ENCODE assay signal across 23 mouse cellular contexts in the genomic region with DNA sequence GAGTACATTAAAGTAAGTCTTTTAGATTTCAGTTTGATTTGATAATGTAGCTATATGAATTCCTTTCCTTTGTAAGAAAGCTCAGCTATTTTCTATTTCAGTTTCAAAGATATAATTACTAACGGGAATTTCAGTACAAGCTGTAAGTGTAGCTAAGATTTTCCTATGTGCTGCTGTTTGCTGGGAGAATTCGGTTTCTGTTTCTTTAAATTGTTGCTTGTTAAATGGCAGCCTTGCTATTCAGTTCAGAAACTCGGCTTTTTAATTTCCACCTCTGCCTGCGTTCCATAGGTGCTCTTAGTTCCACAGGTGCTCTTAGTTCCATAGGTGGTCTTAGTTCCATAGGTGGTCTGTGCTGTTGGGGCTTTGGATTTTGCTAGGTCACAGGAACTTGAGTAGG. TPM values are rescaled to one million over a fixed set of nuclear protein-coding genes. Genes with fewer than 3 reads are reported as not detected.
"Had no signal": no experiment of that assay in that cellular context is flagged by ENCODE, and none has a peak within 500 bp of the region (broad histone marks: within the 10 kb centered on the region; RNA-seq: fewer than 3 reads in every experiment).

No protein-coding gene starts in this region.

- H3K4me2 ChIP-seq: heart, embryonic 13.5 days; heart, embryonic 15.5 days; hindbrain, embryonic 14.5 days; kidney, embryonic 15.5 days; limb, embryonic 12.5 days; liver, embryonic 11.5 days; liver, embryonic 13.5 days had no signal

- DNase-seq: forebrain, postnatal 0 days; gastrocnemius, postnatal 14 days; gastrocnemius, postnatal 36 days; heart, adult 18-20 months; kidney, adult 11 months; kidney, adult 2 months; kidney, adult 9 months; kidney, postnatal 14 days; kidney, postnatal 36 days; liver; liver, embryonic 13.5 days had no signal

- H3K4me3 ChIP-seq: heart, embryonic 10.5 days; heart, embryonic 13.5 days; heart, embryonic 15.5 days; kidney, embryonic 15.5 days; left cerebral cortex, adult 2 months; limb, embryonic 10.5 days; limb, embryonic 12.5 days; liver, embryonic 13.5 days had no signal

- H3K27me3 ChIP-seq: heart, embryonic 13.5 days; heart, embryonic 15.5 days; kidney, embryonic 15.5 days; limb, embryonic 12.5 days; liver, embryonic 13.5 days had no signal

- H3K27ac ChIP-seq: heart, embryonic 10.5 days; heart, embryonic 13.5 days; heart, embryonic 15.5 days; hindbrain, embryonic 14.5 days; kidney, embryonic 15.5 days; kidney, postnatal 0 days; left cerebral cortex, adult 2 months; limb, embryonic 10.5 days; limb, embryonic 12.5 days; liver, embryonic 13.5 days had no signal

- ATAC-seq: forebrain, postnatal 0 days; hindbrain, embryonic 16.5 days; intestine, embryonic 16.5 days had no signal

- H3K9ac ChIP-seq: forebrain, postnatal 0 days; heart, embryonic 13.5 days; heart, embryonic 15.5 days; hindbrain, embryonic 14.5 days; kidney, embryonic 15.5 days; limb, embryonic 12.5 days; liver, embryonic 13.5 days had no signal

- H3K4me1 ChIP-seq: heart, embryonic 10.5 days; heart, embryonic 15.5 days; kidney, embryonic 15.5 days; limb, embryonic 10.5 days; limb, embryonic 12.5 days; liver, embryonic 13.5 days had no signal

- H3K9me3 ChIP-seq: heart, embryonic 10.5 days; heart, embryonic 13.5 days; heart, embryonic 15.5 days; kidney, embryonic 15.5 days; limb, embryonic 10.5 days; limb, embryonic 12.5 days; liver, embryonic 13.5 days had no signal

RNA-seq across cellular contexts. Expression of a gene that starts 13.1 kb away (rescaled TPM):
- total RNA-seq: gastrocnemius, postnatal 14 days had no signal
- polyA plus RNA-seq: limb, embryonic 10.5 days had no signal
